In the genomic region with DNA sequence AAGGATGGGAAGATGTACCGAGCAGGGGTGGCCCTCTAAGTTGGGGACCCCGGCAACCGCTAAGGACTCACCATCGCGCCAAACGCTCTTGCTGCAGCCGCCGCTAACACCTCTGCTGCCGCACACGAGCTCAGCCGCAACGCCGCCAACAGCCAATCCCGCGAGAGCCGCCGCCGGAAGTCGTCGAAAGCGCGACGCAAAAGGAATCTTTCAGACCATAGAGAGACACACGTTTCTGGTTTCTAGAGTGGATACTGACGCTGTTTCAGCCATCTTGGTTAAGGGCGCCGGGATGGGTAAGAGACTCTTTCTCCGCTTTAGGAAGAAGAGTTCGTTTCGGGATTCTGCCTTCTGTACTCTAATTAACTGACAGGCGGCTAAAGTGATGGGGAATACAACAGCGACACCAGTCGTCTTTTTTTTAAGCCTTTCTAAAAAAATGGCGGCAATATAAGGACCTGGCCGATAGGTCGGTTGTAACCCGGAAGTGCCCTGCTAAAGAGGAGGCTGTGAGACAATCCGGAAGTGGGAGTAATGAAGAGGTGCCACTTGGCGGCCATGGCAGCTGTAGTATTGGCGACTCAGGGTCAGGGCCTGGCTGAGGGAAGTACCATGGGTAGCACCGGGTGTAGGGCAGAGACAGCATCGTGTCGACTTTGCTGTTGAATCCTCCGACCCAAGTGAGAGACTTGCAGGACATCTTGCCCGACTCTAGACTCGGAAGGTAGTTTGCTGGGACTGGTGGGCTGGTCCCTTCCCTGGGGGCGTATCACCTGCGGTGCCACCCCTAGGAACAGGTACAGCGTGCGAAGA, we compare ENCODE assay signal across 8 mouse cellular contexts. TPM values are rescaled to one million over a fixed set of nuclear protein-coding genes. Genes with fewer than 3 reads are reported as not detected.
A peak's percentile ranks its signal among the peaks of the same experiment; 100 is the strongest.
DNase-seq lines count a peak whose midpoint lies in the region; ATAC-seq and TF ChIP-seq lines count a peak whose summit lies in the region.

A gene (plus strand): TSS at position 191 of the 813 bp plus-strand sequence.
A gene (minus strand): TSS at position 649 of the 813 bp plus-strand sequence.

- TF ChIP-seq POLR2A in brain, embryonic 14.5 days (IDR thresholded peaks at IDR 0.05; ENCODE audit: borderline replicate concordance, extremely low read depth, insufficient read depth, insufficient read length, poor library complexity, severe bottlenecking) = peak; percentile 20; the same call in 1 of the 2 replicates
- peak; percentile 49; the same call in 1 of the 2 replicates for TF ChIP-seq POLR2A in liver, adult 2 months (IDR thresholded peaks at IDR 0.05; ENCODE audit: extremely low read depth, insufficient read depth, low read length)
- peak; percentile 88 for TF ChIP-seq POLR2A in myocyte (IDR thresholded peaks at IDR 0.05; ENCODE audit: insufficient read length, low read depth)

- H3K27ac ChIP-seq in heart, embryonic 11.5 days (ENCODE audit: low read depth, low read length) = peak within 1 kb of the TSS; percentile 90
- H3K27ac ChIP-seq in kidney, embryonic 16.5 days (ENCODE audit: low read length) = peak within 1 kb of the TSS; percentile 90
- peak within 1 kb of the TSS; percentile 52 for H3K27ac ChIP-seq in liver, adult 2 months (replicated peaks; ENCODE audit: insufficient read depth, low read depth, low read length)

- H3K27me3 ChIP-seq in C2C12 (ENCODE audit: control insufficient read depth, insufficient read depth, insufficient read length) (no peaks in the 10 kb centered on the region), myocyte (ENCODE audit: control insufficient read depth, insufficient read depth, insufficient read length) (no peaks in the 10 kb centered on the region)
- H3K27me3 ChIP-seq in erythroblast, embryonic 14.5 days (ENCODE audit: control insufficient read depth) = no peaks in the 10 kb centered on the region
- no peaks in the 10 kb centered on the region for H3K27me3 ChIP-seq in heart, embryonic 11.5 days (ENCODE audit: control insufficient read depth, insufficient read depth, low read length)
- no peaks in the 10 kb centered on the region for H3K27me3 ChIP-seq in kidney, embryonic 16.5 days (ENCODE audit: insufficient read depth, low read length)
- no peaks in the 10 kb centered on the region for H3K27me3 ChIP-seq in liver, adult 2 months (ENCODE audit: control insufficient read depth, insufficient read depth, low read length)
- H3K27me3 ChIP-seq in splenic B cell, adult 2 months (ENCODE audit: control insufficient read depth, insufficient read depth, low read length, poor library complexity, severe bottlenecking) = no peaks in the 10 kb centered on the region

- peaks cover 78% of the 10 kb centered on the region for H3K79me3 ChIP-seq in C2C12 (ENCODE audit: low read depth)

- H3K9ac ChIP-seq in heart, embryonic 11.5 days (ENCODE audit: low read depth, low read length) = peak within 1 kb of the TSS; percentile 97
- peak within 1 kb of the TSS; percentile 97 for H3K9ac ChIP-seq in kidney, embryonic 16.5 days (replicated peaks; ENCODE audit: low read length)
- H3K9ac ChIP-seq in liver, adult 2 months (ENCODE audit: low read depth, low read length) = peak within 1 kb of the TSS; percentile 88

- no peak for TF ChIP-seq CTCF in C2C12 (IDR thresholded peaks at IDR 0.05; ENCODE audit: control insufficient read depth, insufficient read depth, insufficient read length)
- TF ChIP-seq CTCF in brain, embryonic 14.5 days (IDR thresholded peaks at IDR 0.05; ENCODE audit: borderline replicate concordance, extremely low read depth, insufficient read depth, insufficient read length) = no peak
- TF ChIP-seq CTCF in liver, adult 2 months (IDR thresholded peaks at IDR 0.05; ENCODE audit: low read depth, low read length) = peak; percentile 27

- peaks cover 59% of the 10 kb centered on the region for H3K4me1 ChIP-seq in erythroblast, embryonic 14.5 days (ENCODE audit: control insufficient read depth)
- peaks cover 21% of the 10 kb centered on the region for H3K4me1 ChIP-seq in heart, embryonic 11.5 days (ENCODE audit: control insufficient read depth, insufficient read depth, low read length)
- peaks cover 30% of the 10 kb centered on the region for H3K4me1 ChIP-seq in kidney, embryonic 16.5 days (ENCODE audit: insufficient read depth, low read length)
- peaks cover 12% of the 10 kb centered on the region for H3K4me1 ChIP-seq in liver, adult 2 months (ENCODE audit: control insufficient read depth, insufficient read depth, low read length)

- no peaks in the 10 kb centered on the region for H3K9me3 ChIP-seq in erythroblast, embryonic 14.5 days (ENCODE audit: control insufficient read depth, low read length)
- no peaks in the 10 kb centered on the region for H3K9me3 ChIP-seq in heart, embryonic 11.5 days (replicated peaks; ENCODE audit: control insufficient read depth, low read length)
- H3K9me3 ChIP-seq in kidney, embryonic 16.5 days (ENCODE audit: low read length) = no peaks in the 10 kb centered on the region

- peak; percentile 99 for DNase-seq in brain, embryonic 14.5 days (ENCODE audit: low read depth)
- DNase-seq in liver, adult 2 months (ENCODE audit: extremely low read depth, low read depth, low spot score) = peak; percentile 94
- DNase-seq in splenic B cell, adult 2 months (ENCODE audit: low read depth, low spot score) = peak; percentile 96

- H3K4me3 ChIP-seq in C2C12 (ENCODE audit: insufficient read depth, poor library complexity, severe bottlenecking) (peak within 1 kb of the TSS; percentile 92), myocyte (peak within 1 kb of the TSS; percentile 87)
- H3K4me3 ChIP-seq in erythroblast, embryonic 14.5 days (replicated peaks) = peak within 1 kb of the TSS; percentile 83
- peak within 1 kb of the TSS; percentile 93 for H3K4me3 ChIP-seq in heart, embryonic 11.5 days (ENCODE audit: low read depth, low read length)
- peak within 1 kb of the TSS; percentile 99 for H3K4me3 ChIP-seq in kidney, embryonic 16.5 days (ENCODE audit: low read length)
- peak within 1 kb of the TSS; percentile 74 for H3K4me3 ChIP-seq in liver, adult 2 months (ENCODE audit: insufficient read depth, low read depth, low read length)

- H3K4me2 ChIP-seq in heart, embryonic 11.5 days = peak within 1 kb of the TSS; percentile 64
- H3K4me2 ChIP-seq in kidney, embryonic 16.5 days (replicated peaks; ENCODE audit: low read depth, low read length) = peak within 1 kb of the TSS; percentile 73
- peak within 1 kb of the TSS; percentile 63 for H3K4me2 ChIP-seq in myocyte (ENCODE audit: low read depth)

- H3K36me3 ChIP-seq in C2C12 (ENCODE audit: control insufficient read depth, insufficient read depth) = peaks cover 36% of the 10 kb centered on the region
- H3K36me3 ChIP-seq in erythroblast, embryonic 14.5 days (ENCODE audit: control insufficient read depth) = peaks cover 61% of the 10 kb centered on the region
- peaks cover 9% of the 10 kb centered on the region for H3K36me3 ChIP-seq in heart, embryonic 11.5 days (ENCODE audit: control insufficient read depth, insufficient read depth, low read length)
- H3K36me3 ChIP-seq in kidney, embryonic 16.5 days (ENCODE audit: insufficient read depth, low read length) = peaks cover 28% of the 10 kb centered on the region
- H3K36me3 ChIP-seq in liver, adult 2 months (ENCODE audit: control insufficient read depth, insufficient read depth, low read length) = peaks cover 15% of the 10 kb centered on the region
- peaks cover 29% of the 10 kb centered on the region for H3K36me3 ChIP-seq in myocyte (ENCODE audit: control insufficient read depth, insufficient read depth)
- peaks cover 6% of the 10 kb centered on the region; the same call in 1 of the 2 replicates for H3K36me3 ChIP-seq in splenic B cell, adult 2 months (ENCODE audit: control insufficient read depth, insufficient read depth, low read length, poor library complexity, severe bottlenecking)

- 0% methylated on average over 50 of the region's 50 CpGs for WGBS in heart, embryonic 11.5 days (ENCODE audit: insufficient replicate concordance)
- WGBS in kidney, embryonic 16.5 days = under 1% methylated on average over 50 of the region's 50 CpGs
- under 1% methylated on average over 50 of the region's 50 CpGs for WGBS in liver, adult 2 months

- ATAC-seq in heart, embryonic 11.5 days (replicated peaks; ENCODE audit: insufficient number of reproducible peaks, low FRiP score, low TSS enrichment) = peak; percentile 94
- peak; percentile 97 for ATAC-seq in kidney, embryonic 16.5 days (ENCODE audit: low FRiP score, low TSS enrichment)

- H3ac ChIP-seq in C2C12 (ENCODE audit: control insufficient read depth, insufficient read length, low read depth) = peak within 1 kb of the TSS; percentile 96
- H3ac ChIP-seq in myocyte (ENCODE audit: control insufficient read depth, insufficient read length) = peak within 1 kb of the TSS; percentile 46

- H3K79me2 ChIP-seq in C2C12 (ENCODE audit: control insufficient read depth, insufficient read depth) (peaks cover 98% of the 10 kb centered on the region), myocyte (ENCODE audit: control insufficient read depth, insufficient read depth) (peaks cover 92% of the 10 kb centered on the region)
- peaks cover 15% of the 10 kb centered on the region; the same call in 1 of the 2 replicates for H3K79me2 ChIP-seq in liver, adult 2 months (ENCODE audit: control insufficient read depth, insufficient read depth, low read length)

TF ChIP-seq in C2C12, 6 proteins besides CTCF, POLR2A, EP300 and RAD21 (continues in another document):
- TF ChIP-seq USF1 (IDR thresholded peaks at IDR 0.05; ENCODE audit: low read depth) (no peak), FOSL1 (IDR thresholded peaks at IDR 0.05; ENCODE audit: insufficient read depth, low read length, poor library complexity, severe bottlenecking) (no peak)

TF ChIP-seq in myocyte, 11 proteins besides CTCF, POLR2A, EP300 and RAD21 (continues in another document):
- no peak for TF ChIP-seq USF1 (IDR thresholded peaks at IDR 0.05; ENCODE audit: low read depth)
- no peak for TF ChIP-seq REST (IDR thresholded peaks at IDR 0.05; ENCODE audit: insufficient read depth, insufficient read length)

RNA-seq across cellular contexts. Expression of the first gene that starts in this region (rescaled TPM):
- polyA plus RNA-seq in C2C12 (2012; fragmentation: generic; extraction: Trizol) (12.8 TPM), myocyte (2012; fragmentation: generic; extraction: Trizol) (16.6 TPM)
- 33.4 and 38.2 TPM in 2 replicates for polyA plus RNA-seq in brain, embryonic 14.5 days (2012; rRNA removed)
- polyA plus RNA-seq in erythroblast, embryonic 14.5 days (2012) = 0.22 and 0.48 TPM in 2 replicates
- 17.9 and 24.4 TPM in 2 replicates for polyA plus RNA-seq in heart, embryonic 11.5 days (2014; fragmentation: Nextera tagmentation; extraction: Ambion mirVana)
- polyA plus RNA-seq in kidney, embryonic 16.5 days (2015; fragmentation: Nextera tagmentation; extraction: Ambion mirVana) = 32.0 and 34.8 TPM in 2 replicates
- 20.7 and 20.8 TPM in 2 replicates for total RNA-seq in liver, adult 2 months (2014; rRNA removed)
- polyA plus RNA-seq in liver, adult 2 months (2012; rRNA removed) = 46.4 and 51.4 TPM in 2 replicates

RNA-seq across cellular contexts. Expression of the second gene that starts in this region (rescaled TPM):
- polyA plus RNA-seq in C2C12 (2012; fragmentation: generic; extraction: Trizol) (328 TPM), myocyte (2012; fragmentation: generic; extraction: Trizol) (164 TPM)
- 317 and 398 TPM in 2 replicates for polyA plus RNA-seq in brain, embryonic 14.5 days (2012; rRNA removed)
- polyA plus RNA-seq in erythroblast, embryonic 14.5 days (2012) = 1.2 and 1.4 TPM in 2 replicates
- 169 and 202 TPM in 2 replicates for polyA plus RNA-seq in heart, embryonic 11.5 days (2014; fragmentation: Nextera tagmentation; extraction: Ambion mirVana)
- 279 and 331 TPM in 2 replicates for polyA plus RNA-seq in kidney, embryonic 16.5 days (2015; fragmentation: Nextera tagmentation; extraction: Ambion mirVana)
- 17.6 and 20.4 TPM in 2 replicates for total RNA-seq in liver, adult 2 months (2014; rRNA removed)
- 18.1 and 21.2 TPM in 2 replicates for polyA plus RNA-seq in liver, adult 2 months (2012; rRNA removed)

Comparison
In these comparisons a context has a peak if more than half of its experiments do, and no peak if none do; other contexts are left out.
1. Peak in every context shown above with its lines: DNase-seq, ATAC-seq, H3K4me3 ChIP-seq and H3K27ac ChIP-seq.
2. POLR2A ChIP-seq: peak in every context shown above with its lines; median percentile 88 in myocyte; 49 in liver, adult 2 months; 20 in brain, embryonic 14.5 days.